Mouse (Mus musculus) liver, embryonic 14.5 days (tissue): ENCODE measurements around the gene Ak5. TPM values are rescaled to one million over a fixed set of nuclear protein-coding genes. Genes with fewer than 3 reads are reported as not detected.

Source experiments
- ATAC-seq: fragments of 200-750 bp; cut with Nextera tagmentation; 2 replicates; pipeline ENCODE4 v1.8.0; 2017; ENCODE audit warnings: moderate number of reproducible peaks, mild to moderate bottlenecking, moderate library complexity; ENCODE audit not compliant: insufficient read depth
- DNase-seq, 3 experiments: peaks; one replicate each; pipeline ENCODE4 v3.0.0-alpha.2; 2012 to 2013; ENCODE audit warnings: low read depth in 3 of 3, low spot score in 3 of 3
- H3K27ac ChIP-seq: fragments of 300-500 bp; sonication (generic); 2 replicates; pipeline ENCODE4 v1.5.1; 2014; ENCODE audit warnings: moderate library complexity, mild to moderate bottlenecking, control low read depth, inconsistent platforms
- H3K27me3 ChIP-seq: fragments of 300-500 bp; sonication (generic); 2 replicates; pipeline ENCODE4 v1.6.1; 2014; ENCODE audit warnings: mild to moderate bottlenecking, low read length, moderate library complexity; ENCODE audit not compliant: control insufficient read depth, insufficient read depth
- H3K36me3 ChIP-seq: fragments of 300-500 bp; sonication (generic); replicated peaks from 2 replicates; pipeline ENCODE4 v1.6.1; 2014; ENCODE audit warnings: low read depth; ENCODE audit not compliant: control insufficient read depth, insufficient read depth
- H3K4me1 ChIP-seq, 2 experiments: fragments of 200-500 bp in 1 of 2; fragments of 300-500 bp in 1 of 2; sonication (generic) in 1 of 2; replicated peaks; 2 replicates each; pipeline ENCODE4 v1.6.1; 2012 to 2014; ENCODE audit warnings: antibody characterized with exemption in 1 of 2, inconsistent platforms in 1 of 2, low read length in 1 of 2; ENCODE audit not compliant: control insufficient read depth in 2 of 2, insufficient read depth in 2 of 2
- H3K4me2 ChIP-seq: fragments of 300-500 bp; sonication (generic); 2 replicates; pipeline ENCODE4 v1.6.1; 2014; ENCODE audit warnings: low read depth, mild to moderate bottlenecking, control low read depth, moderate library complexity
- H3K4me3 ChIP-seq, 2 experiments: fragments of 200-500 bp in 1 of 2; fragments of 300-500 bp in 1 of 2; sonication (generic) in 1 of 2; 2 replicates each; pipeline ENCODE4 v1.5.1; 2012 to 2014; ENCODE audit warnings: low read depth in 2 of 2, low read length in 2 of 2, mild to moderate bottlenecking in 2 of 2, control low read depth in 1 of 2, inconsistent platforms in 1 of 2, moderate library complexity in 1 of 2; ENCODE audit not compliant: insufficient read depth in 1 of 2
- H3K9ac ChIP-seq: fragments of 300-500 bp; sonication (generic); replicated peaks from 2 replicates; pipeline ENCODE4 v1.6.1; 2014; ENCODE audit warnings: mild to moderate bottlenecking, control low read depth, moderate library complexity
- H3K9me3 ChIP-seq: fragments of 300-500 bp; sonication (generic); 2 replicates; pipeline ENCODE4 v1.6.1; 2016; ENCODE audit warnings: low read length, mixed read lengths; ENCODE audit not compliant: control insufficient read depth
- CTCF ChIP-seq: IDR thresholded peaks from 2 replicates; pipeline ENCODE4 v1.5.1; 2016; ENCODE audit warnings: antibody characterized with exemption, low read depth, control low read depth
- EP300 ChIP-seq: IDR thresholded peaks from 2 replicates; pipeline ENCODE4 v1.6.1; 2016; ENCODE audit warnings: antibody characterized with exemption, low read depth
- WGBS: fragments of 180-500 bp; shearing (Covaris S2); extraction: QIAGEN DNeasy Blood & Tissue Kit; methylation state at CpG from one replicate; pipeline ENCODE4 v1.1.7; 2014; ENCODE audit not compliant: insufficient replicate concordance; 5-methylcytosine and 5-hydroxymethylcytosine counted together
- polyA plus RNA-seq, 2 experiments: library from polyadenylated mRNA; depleted of rRNA in 1 of 2; stranded (reverse) in 1 of 2; unstranded in 1 of 2; fragments of >200 nt; fragmentation: Nextera tagmentation in 1 of 2; extraction: Ambion mirVana in 1 of 2; gene quantifications; 2 replicates each; pipeline versions ENCODE4 v1.2.1 to v1.2.3; 2012 to 2014

Ak5 gene
- polyA plus RNA-seq, 2 experiments: 0.08 to 0.18 TPM

- DNase-seq: no peak
These were observed 88.1 kb downstream of the Ak5 start for GRCm38 (mm10) chr3:152579984-152580591.

DNA sequence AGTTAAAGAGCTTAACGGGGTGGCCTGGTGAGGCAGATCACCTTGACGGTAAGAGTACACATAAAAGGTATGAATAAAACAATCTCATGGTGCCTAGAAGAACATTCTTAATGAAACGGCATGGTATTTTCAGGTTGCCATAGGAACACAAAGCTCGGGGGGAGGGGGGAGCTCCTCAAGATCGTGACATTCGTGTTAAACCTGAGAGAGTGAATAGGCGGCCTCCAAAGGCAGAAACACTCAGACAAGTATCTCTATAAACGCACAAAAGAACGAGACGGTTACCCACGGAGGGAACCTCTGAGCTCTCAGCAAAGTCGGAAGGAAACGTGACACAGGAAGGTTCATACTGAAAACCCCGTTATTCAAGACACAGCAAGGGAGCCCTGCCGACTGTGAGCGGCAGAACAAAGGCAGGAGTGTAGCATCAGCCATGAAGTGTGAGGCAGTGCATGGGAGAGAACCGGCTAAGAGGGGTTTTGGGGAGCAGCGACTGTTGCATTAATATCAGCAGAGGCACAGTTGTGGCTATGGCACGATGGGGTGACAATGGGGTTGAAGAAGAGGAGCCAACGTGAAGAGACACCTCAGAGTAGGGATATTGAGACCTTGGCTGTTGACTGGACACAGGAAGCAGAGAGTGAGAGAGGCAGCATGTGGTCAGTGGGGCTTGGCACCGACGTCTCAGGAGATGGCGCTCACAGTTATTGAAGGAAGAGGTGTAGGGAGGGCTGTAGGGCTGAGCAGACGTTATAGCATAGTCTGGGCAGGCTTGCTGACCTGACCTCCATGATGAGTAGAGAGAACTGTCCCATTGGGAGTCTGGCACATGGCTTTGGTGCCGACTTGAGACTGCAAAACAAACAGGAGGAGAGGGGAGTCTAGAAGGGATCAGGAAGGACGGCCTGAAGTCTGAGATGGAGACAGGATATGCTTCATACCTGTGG lies 89.6 kb downstream of the Ak5 start:
- no peak overlapping the region for H3K4me2 ChIP-seq
- H3K36me3 ChIP-seq: no peaks in the 10 kb centered on the region
- ATAC-seq: no peak
- H3K9me3 ChIP-seq: no peaks in the 10 kb centered on the region
- H3K27me3 ChIP-seq: no peaks in the 10 kb centered on the region
- H3K4me3 ChIP-seq: no peak overlapping the region
- no peak overlapping the region for H3K9ac ChIP-seq
- TF ChIP-seq CTCF: no peak
- no peak for TF ChIP-seq EP300
- H3K4me1 ChIP-seq: no peaks in the 10 kb centered on the region
- no peak overlapping the region for H3K27ac ChIP-seq
- 66% methylated on average over 26 of the region's 26 CpGs for WGBS
- DNase-seq: no peak

More at GRCm38 (mm10) chr3:152579984-152580591, 88.1 kb downstream of the Ak5 start:
- Histone ChIP-seq H3K9ac (no peak overlapping the region), H3K27ac (no peak overlapping the region), H3K9me3 (no peaks in the 10 kb centered on the region), H3K4me2 (no peak overlapping the region), H3K4me1 (no peaks in the 10 kb centered on the region), H3K36me3 (no peaks in the 10 kb centered on the region), H3K4me3 (no peak overlapping the region), H3K27me3 (no peaks in the 10 kb centered on the region)
- 61% methylated on average over 10 of the region's 10 CpGs for WGBS
- TF ChIP-seq EP300: no peak
- no peak for TF ChIP-seq CTCF
- no peak for ATAC-seq

GRCm38 (mm10) chr3:152577763-152578162 lies 90.4 kb downstream of the Ak5 start:
- no peak for DNase-seq
- ATAC-seq: no peak
- Histone ChIP-seq H3K9ac (no peak overlapping the region), H3K4me2 (no peak overlapping the region), H3K9me3 (no peaks in the 10 kb centered on the region), H3K4me3 (no peak overlapping the region), H3K4me1 (no peaks in the 10 kb centered on the region), H3K27ac (no peak overlapping the region), H3K36me3 (no peaks in the 10 kb centered on the region), H3K27me3 (no peaks in the 10 kb centered on the region)
- 66% methylated on average over 7 of the region's 7 CpGs for WGBS
- no peak for TF ChIP-seq CTCF
- no peak for TF ChIP-seq EP300

GRCm38 (mm10) chr3:152577273-152577672 lies 90.9 kb downstream of the Ak5 start:
- Histone ChIP-seq H3K9ac (no peak overlapping the region), H3K4me1 (no peaks in the 10 kb centered on the region), H3K4me3 (no peak overlapping the region), H3K27ac (no peak overlapping the region), H3K27me3 (no peaks in the 10 kb centered on the region), H3K36me3 (no peaks in the 10 kb centered on the region), H3K4me2 (no peak overlapping the region), H3K9me3 (no peaks in the 10 kb centered on the region)
- no peak for ATAC-seq
- DNase-seq: no peak
- TF ChIP-seq CTCF (no peak), EP300 (no peak)
- WGBS: 57% methylated on average over 1 of the region's 1 CpGs

DNA sequence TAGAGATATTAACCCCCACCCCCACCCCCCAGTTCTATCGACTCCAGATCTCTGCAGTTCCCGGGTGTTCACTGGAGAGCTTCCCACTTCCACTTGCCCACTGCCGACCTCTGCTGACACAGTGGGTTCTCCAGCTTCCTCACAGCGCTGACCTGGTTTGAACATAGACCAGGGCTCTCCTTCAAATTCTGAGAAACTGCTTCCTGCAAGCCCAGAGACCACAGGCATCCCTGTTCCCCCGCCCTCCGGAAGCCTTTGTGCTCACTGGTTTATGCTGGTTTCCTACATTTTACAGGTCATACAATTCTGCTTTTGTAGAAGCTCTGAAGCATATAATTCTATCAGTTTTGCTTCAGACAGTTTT lies 98.9 kb downstream of the Ak5 start:
- no peak overlapping the region for H3K4me2 ChIP-seq
- DNase-seq: no peak
- no peak overlapping the region for H3K4me3 ChIP-seq
- no peaks in the 10 kb centered on the region for H3K9me3 ChIP-seq
- no peak overlapping the region for H3K27ac ChIP-seq
- no peaks in the 10 kb centered on the region for H3K27me3 ChIP-seq
- TF ChIP-seq EP300 (no peak), CTCF (no peak)
- H3K9ac ChIP-seq: no peak overlapping the region
- ATAC-seq: no peak
- WGBS: 18% methylated on average over 6 of the region's 6 CpGs
- H3K4me1 ChIP-seq: peaks cover 0 to 4% of the 10 kb centered on the region in 2 experiments; a peak in 1 of 4 replicates
- H3K36me3 ChIP-seq: no peaks in the 10 kb centered on the region
